Mouse (Mus musculus) right cerebral cortex, postnatal 4 days (tissue): ENCODE results near the gene Scube3.

Experiments used
- DNase-seq: peaks from one replicate; pipeline ENCODE4 v3.0.0-alpha.2; 2022

The Scube3 gene

DNA sequence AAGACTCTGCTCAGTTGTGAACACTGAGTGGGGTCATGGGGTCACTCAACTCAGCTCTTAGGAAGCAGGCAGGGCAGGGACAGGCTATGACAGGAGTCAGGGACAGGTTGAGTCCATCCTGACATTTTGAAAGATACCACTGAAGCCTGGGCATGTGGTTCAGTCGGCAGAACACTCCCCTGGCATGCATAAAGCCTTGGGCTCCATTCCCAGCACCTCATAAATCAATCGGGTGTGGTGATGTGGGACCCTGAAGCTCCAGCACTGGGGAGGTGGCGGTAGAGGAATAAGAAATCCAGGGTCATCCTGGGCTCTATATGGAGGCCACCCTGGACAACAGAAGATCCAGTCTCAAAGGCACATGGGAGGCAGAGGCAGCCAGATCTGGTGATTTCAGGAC, 6.4 kb upstream of the Scube3 start:
- DNase-seq = no peak

GRCm38 (mm10) chr17:28136266-28136665, 5.7 kb upstream of the Scube3 start:
- DNase-seq = no peak

DNA sequence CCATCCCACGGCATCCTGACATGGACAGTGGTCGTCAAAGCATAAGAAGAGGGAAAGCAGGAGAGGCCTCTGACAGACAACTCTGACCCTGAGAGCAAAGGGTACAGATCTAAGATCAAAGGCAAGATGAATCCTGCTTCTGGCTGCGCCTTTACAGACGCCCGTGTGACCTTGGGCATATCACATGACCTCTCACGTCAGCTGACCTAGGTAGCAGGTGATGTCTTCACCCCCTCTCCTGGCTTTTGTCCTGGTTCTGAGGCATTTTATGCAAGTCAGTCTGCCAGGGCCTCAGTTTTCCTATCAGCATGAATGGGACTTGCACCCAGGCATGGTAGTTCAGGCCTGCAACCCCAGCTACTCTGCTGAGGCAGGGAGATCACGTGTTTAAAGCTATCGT, 3.9 kb upstream of the Scube3 start:
- DNase-seq = no peak

- DNase-seq = no peak
Measured at GRCm38 (mm10) chr17:28138685-28139084, 3.3 kb upstream of the Scube3 start.

GRCm38 (mm10) chr17:28140431-28141204, 1.3 kb upstream of the Scube3 start:
- no peak for DNase-seq

DNA sequence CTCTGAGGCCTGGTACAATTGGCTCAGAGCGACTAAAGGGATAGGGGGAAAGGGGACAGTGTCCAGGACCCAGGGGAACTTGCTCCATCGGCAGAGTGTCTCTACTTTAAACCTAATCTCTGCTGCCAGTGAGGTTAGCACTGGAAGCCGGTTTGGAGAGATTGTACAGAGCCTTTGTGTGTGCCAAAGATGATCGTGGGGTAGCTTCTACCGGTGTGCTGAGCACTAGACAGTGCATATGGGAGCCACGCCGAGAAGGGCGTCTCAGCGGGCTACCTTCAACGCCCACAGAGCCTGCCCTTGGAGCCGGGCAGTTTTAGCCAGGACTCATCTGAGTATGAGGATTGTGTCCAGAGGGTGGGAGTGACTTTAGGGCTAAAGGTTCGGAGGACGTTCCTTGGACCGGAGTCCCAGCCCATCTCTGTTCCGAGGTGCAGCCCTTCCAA, 713 bp upstream of the Scube3 start:
- DNase-seq = no peak

GRCm38 (mm10) chr17:28142700-28143610, 1.0 kb downstream of the Scube3 start:
- DNase-seq = no peak

GRCm38 (mm10) chr17:28143751-28144150, 1.8 kb downstream of the Scube3 start:
- no peak for DNase-seq

GRCm38 (mm10) chr17:28144241-28144640, 2.3 kb downstream of the Scube3 start:
- no peak for DNase-seq

GRCm38 (mm10) chr17:28148288-28148687, 6.3 kb downstream of the Scube3 start:
- no peak for DNase-seq

DNA sequence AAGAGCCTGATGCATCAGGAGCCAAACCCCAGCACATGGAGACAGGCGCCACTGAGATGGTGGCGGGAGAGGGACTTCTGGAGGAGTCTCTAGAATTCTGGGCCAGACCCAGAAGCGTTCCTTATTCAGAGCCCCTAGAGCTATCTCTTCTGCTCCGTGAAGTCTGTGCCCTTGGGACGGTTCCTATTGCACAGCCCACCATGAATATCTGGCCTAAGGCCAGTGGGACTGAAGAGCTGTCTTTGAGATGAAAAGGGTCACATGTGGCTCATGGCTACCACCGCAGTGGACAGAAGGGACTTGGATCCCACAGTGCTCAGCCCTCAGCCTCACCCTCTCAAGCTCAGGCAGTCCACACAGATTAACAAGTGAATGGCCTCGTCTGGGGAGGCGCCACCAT, 7.8 kb downstream of the Scube3 start:
- no peak for DNase-seq

GRCm38 (mm10) chr17:28150456-28150855, 8.5 kb downstream of the Scube3 start:
- DNase-seq = no peak

DNA sequence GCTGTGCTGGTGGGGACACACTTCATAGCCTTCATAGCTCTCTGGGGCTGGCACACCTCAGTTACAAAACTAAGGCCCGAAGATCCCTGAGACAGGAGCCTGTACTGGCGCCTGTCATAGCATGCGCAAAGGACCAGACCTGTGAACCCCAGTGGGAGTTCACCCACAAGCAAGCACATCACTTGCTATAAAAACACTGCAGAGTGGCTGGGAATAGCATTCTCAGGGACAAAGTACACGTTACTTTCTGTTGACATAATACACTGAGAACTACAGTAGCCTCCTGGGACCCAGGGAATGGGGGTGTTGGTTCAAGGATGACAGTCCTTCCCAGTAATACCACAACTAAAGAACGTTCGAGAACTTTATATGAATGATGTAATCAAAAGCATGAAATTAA, 11.2 kb downstream of the Scube3 start:
- no peak for DNase-seq

DNA sequence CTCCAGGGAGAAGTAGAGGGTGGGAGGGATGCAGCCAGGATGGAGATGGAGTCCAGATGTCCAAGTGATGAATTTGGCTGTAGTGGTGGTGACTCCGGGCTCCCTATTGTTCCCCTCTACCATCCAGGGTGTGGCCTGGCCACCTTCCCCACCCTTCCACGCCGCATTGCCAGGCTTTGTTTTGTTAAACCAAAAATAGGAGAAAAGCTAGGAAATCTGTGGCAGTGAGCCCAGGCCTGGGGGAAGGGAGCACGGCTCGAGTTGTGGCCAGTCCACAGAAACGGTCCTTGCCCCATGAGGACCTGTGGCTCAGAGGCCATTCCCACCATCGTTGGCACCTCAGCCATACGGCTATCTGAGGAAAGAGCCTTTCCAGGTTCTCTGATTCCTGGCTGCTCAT, 13.0 kb downstream of the Scube3 start:
- DNase-seq = no peak

DNA sequence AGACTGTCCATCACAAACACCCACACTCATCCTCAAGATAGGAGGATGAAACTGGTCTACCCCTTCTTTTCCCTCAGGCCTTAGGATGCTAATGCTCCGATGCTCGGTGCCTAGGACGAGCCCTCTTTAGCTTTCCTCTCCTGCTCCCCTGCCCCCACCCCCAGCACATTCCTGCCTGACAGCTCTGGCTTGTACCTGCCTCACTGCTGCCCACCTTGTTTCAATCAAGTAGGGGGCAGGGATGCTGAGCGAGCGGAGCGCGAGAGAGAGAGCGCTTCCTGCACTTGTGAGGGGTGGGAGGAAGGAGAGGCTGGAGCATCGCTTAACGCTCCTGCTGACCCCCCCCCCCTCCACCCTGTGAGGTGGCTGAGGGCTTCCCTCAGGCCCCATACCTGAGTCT, 18.4 kb downstream of the Scube3 start:
- DNase-seq = no peak

GRCm38 (mm10) chr17:28161310-28161881, 19.5 kb downstream of the Scube3 start:
- DNase-seq = no peak

DNA sequence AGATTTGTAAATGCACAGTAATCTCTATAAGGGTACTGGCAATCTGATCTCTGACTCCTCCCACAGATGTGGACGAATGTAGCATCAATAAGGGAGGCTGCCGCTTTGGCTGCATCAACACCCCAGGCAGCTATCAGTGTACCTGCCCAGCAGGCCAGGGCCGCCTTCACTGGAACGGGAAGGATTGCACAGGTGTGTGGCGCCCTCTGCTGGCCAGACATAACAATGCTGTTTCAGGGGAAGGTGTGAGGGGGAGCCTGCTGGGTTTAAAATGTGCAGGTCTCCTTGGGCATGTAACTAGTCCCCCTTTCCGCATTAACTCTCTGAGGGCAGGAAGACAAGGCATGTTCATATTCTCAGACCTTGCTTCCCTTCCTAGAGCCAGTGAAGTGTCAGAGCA, 21.7 kb downstream of the Scube3 start:
- peak; percentile 86 for DNase-seq

DNA sequence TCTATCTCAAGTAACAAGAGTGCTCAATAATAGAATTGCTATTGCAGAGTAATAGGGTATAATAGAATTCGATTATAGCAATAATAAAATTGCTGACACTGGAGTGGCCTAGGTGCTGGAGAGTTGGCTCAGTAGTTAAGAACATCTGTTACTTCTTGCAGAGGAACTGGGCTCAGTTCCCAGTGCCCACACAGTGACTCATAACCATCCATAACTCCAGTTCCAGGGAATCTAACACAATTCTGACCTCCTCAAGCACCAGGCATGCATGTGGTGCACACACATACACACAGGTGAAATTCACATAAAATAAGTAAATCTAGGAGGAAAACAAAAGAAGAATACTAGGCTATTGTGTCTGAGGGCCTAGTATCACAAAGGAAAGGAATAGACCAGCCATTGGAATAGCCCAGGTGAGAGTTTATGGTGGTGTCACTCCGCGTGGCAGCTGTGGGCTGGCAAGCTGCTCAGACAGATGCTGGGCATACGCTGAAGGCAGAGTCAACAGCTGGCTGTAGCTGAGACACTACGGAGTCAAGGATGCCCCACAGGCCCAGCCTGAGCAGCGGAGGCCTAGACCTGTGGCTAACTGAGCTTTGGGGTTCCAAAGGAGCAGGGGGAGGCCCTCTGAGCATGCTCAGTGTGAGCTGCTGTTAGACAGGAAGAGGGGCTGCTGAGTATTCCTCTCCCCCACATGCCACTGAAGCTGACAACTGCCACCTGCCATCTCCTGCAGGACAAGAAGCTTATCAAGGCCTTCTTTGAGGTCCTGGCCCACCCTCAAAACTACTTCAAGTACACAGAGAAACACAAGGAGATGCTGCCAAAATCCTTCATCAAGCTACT, 28.7 kb downstream of the Scube3 start:
- DNase-seq = no peak

DNA sequence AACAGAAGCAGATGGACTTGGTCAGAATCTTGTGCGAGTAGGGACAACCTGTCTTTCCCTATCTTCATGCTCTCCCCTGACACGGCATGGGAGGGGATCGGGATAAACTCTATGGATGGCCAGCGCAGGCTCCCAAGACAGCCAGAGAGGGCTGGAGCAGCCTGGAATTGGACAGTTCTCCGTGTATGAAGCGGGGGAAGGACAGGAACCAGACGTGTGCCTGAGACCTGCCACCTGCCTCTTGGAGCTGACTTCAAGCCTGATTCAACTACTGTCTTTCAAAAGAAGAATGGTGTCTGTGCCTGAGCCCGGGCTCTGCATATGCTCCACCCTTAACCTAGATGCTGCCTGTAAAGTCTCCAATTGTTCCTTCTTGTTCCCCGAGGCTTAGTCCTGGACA, 30.7 kb downstream of the Scube3 start:
- DNase-seq = no peak

DNA sequence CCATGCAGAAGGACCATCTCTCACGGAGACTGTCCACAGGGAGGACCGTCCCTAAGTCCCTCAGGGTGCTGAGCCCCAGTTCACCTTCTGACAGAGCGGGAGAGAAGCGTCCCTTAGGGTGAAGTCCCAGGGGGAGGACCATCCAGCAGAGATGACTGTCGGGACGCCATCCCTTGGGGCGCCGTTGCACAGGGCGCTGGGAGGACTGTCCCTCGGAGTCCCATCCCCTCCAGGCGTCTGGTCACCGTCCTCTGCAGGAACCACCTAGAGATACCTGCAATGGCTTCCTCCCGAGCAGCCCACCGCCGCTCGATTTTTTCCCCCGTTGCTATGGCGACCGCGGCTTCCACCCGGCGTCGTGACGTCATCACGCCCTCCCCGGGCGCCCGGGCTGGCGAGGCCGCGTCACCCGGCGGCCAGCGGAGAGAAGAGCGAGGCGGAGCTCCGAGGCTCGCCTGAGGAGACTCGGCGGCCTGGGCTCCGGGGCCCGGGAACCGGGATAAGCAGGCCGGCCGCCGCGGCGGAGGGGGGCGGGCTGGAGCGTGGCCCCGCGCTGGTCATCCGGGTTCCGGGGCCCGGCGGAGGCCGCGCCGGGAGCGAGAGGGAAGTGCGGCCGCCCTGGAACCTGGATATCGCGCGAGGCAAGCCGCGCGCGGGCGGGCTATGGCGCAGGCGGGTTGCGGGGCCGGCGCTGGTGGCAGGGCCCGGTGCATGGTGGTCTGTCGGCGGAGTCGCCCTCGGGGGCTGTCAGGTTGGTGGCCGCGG, 35.0 kb downstream of the Scube3 start, which contains the start of gene Zfp523:
Gene Zfp523 (plus strand): TSS at position 355 of the 765 bp plus-strand sequence.
- peak; percentile 97 for DNase-seq

DNA sequence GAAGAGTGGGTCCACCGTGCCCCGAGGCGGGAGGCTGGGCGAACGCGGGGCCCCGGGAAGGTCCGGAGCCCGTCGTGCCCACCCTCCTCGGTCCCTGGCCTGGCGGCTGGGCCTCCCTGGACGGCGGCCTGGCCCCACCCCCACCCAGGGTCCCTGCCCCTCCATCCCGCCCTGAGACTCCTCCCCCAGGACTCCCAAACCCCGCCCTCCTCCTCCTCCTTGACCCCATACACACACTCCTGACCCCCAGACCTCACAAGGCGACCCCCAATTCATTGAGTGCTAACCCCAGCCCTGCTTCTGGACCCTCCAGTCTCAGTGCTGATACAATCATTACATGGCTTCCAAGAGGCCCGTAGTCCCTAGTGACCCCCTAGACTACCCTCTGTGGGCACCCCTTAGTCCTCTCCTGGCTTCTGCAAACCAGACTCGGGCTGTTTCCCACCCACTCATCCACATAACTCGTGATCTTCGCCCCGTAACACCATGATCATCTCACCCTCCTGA, 35.7 kb downstream of the Scube3 start:
- no peak for DNase-seq

DNA sequence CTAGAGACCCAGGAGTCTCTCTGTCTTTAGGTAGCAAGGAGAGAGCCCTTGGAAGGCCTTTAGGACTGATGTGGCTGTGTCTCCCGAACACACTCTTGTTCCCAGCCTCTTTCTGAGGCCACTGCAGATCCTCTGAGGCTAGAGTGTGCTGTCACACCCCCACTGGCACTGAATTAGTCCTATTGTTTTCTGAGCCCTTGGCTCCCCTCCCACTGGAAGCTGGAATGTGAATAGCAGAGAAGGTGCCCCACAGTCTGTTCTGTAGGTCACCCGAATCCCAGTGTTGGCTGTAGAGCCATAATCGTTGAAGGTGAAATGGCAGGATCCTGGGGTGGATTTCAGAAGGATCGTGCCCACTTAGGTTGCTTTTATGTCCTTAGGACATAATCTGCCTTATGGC, 38.4 kb downstream of the Scube3 start:
- no peak for DNase-seq
